Mouse (Mus musculus) heart, postnatal 14 days (tissue): ENCODE results near the gene Prss56. TPM values are rescaled to one million over a fixed set of nuclear protein-coding genes. Genes with fewer than 3 reads are reported as not detected.

Source experiments
- DNase-seq, 2 experiments: peaks; one replicate each; pipeline ENCODE4 v3.0.0; 2021 to 2022
- intact Hi-C: fragments of 180-260 bp; cut with DNase I; formaldehyde crosslinking; loops from one replicate; pipeline ENCODE4 v1.15.1; 2025
- long read RNA-seq, 2 experiments: library from polyadenylated mRNA; stranded (forward); transcript quantifications; one replicate each; pipeline ENCODE4 v2.0.0; 2021
- total RNA-seq, 2 experiments: library from RNA; stranded (reverse); gene quantifications; 2 replicates each; pipeline ENCODE4 v1.2.3; 2021

Prss56 gene
- not detected for total RNA-seq
- long read RNA-seq, experiment 1: 0 reads
- long read RNA-seq, experiment 2: 0 reads

GRCm38 (mm10) chr1:87183013-87183412, at the start of gene Prss56:
Gene Prss56, plus strand, starts transcription at chr1:87183313.
- intact Hi-C loops: no loop called here
- DNase-seq: no peak

- no peak for DNase-seq
- intact Hi-C loops: no loop called here
Measured at GRCm38 (mm10) chr1:87141550-87141949, 41.6 kb upstream of the Prss56 start.

GRCm38 (mm10) chr1:87142456-87142855, 40.7 kb upstream of the Prss56 start:
- intact Hi-C loops: no loop called here
- peak in 1 of 2 experiments; percentile 29 for DNase-seq

- intact Hi-C loops: no loop called here
- DNase-seq: no peak
Measured at GRCm38 (mm10) chr1:87143141-87143540, 40.0 kb upstream of the Prss56 start.

GRCm38 (mm10) chr1:87149422-87149821, 33.7 kb upstream of the Prss56 start:
- intact Hi-C loops: no loop called here
- no peak for DNase-seq

GRCm38 (mm10) chr1:87151286-87151685, 31.8 kb upstream of the Prss56 start:
- intact Hi-C loops: no loop called here
- DNase-seq: no peak

GRCm38 (mm10) chr1:87153776-87154500, 29.2 kb upstream of the Prss56 start:
- intact Hi-C loops: no loop called here
- DNase-seq: no peak

- DNase-seq: no peak
- intact Hi-C loops: no loop called here
Measured at GRCm38 (mm10) chr1:87154501-87155120, 28.5 kb upstream of the Prss56 start.

- no peak for DNase-seq
- intact Hi-C loops: no loop called here
Measured at GRCm38 (mm10) chr1:87155531-87156198, 27.4 kb upstream of the Prss56 start.

- intact Hi-C loops: no loop called here
- no peak for DNase-seq
Measured at GRCm38 (mm10) chr1:87156199-87156587, 26.9 kb upstream of the Prss56 start, which contains the start of gene Ecel1. Gene Ecel1, minus strand, starts transcription at chr1:87156521.

GRCm38 (mm10) chr1:87159396-87159795, 23.7 kb upstream of the Prss56 start:
- no peak for DNase-seq
- intact Hi-C loops: no loop called here

- intact Hi-C loops: no loop called here
- no peak for DNase-seq
Measured at GRCm38 (mm10) chr1:87164164-87164795, 18.8 kb upstream of the Prss56 start.

- no peak for DNase-seq
- intact Hi-C loops: no loop called here
Measured at GRCm38 (mm10) chr1:87164796-87165184, 18.3 kb upstream of the Prss56 start.

- no peak for DNase-seq
- intact Hi-C loops: loop anchor here (5.0 kb wide), 1 partner anchor 122 kb away; no protein-coding TSS in a partner anchor
Measured at GRCm38 (mm10) chr1:87170458-87170857, 12.7 kb upstream of the Prss56 start.

- DNase-seq: no peak
- intact Hi-C loops: loop anchor here (5.0 kb wide), 1 partner anchor 121 kb away; no protein-coding TSS in a partner anchor
Measured at GRCm38 (mm10) chr1:87171312-87171711, 11.8 kb upstream of the Prss56 start.

- intact Hi-C loops: loop anchor here (5.0 kb wide), 1 partner anchor 120 kb away; no protein-coding TSS in a partner anchor
Measured at GRCm38 (mm10) chr1:87172316-87172715, 10.8 kb upstream of the Prss56 start.

GRCm38 (mm10) chr1:87174006-87174955, 8.8 kb upstream of the Prss56 start:
- peak; percentile 71 to 75 for DNase-seq
- intact Hi-C loops: loop anchor here (1.0 to 5.0 kb wide), 2 partner anchors 11 to 118 kb away; no protein-coding TSS in a partner anchor

More at GRCm38 (mm10) chr1:87172316-87172715, 10.8 kb upstream of the Prss56 start:
- no peak for DNase-seq

- peak; percentile 51 to 73 for DNase-seq
- intact Hi-C loops: no loop called here
Measured at GRCm38 (mm10) chr1:87175852-87176292, 7.2 kb upstream of the Prss56 start.

- intact Hi-C loops: no loop called here
- no peak for DNase-seq
Measured at GRCm38 (mm10) chr1:87180896-87181295, 2.2 kb upstream of the Prss56 start.
